Mouse (Mus musculus): ENCODE results near the gene Dhps. TPM values are rescaled to one million over a fixed set of nuclear protein-coding genes. Genes with fewer than 3 reads are reported as not detected.

Gene Dhps
- total RNA-seq, 1 experiment: 63.1 TPM

DNA sequence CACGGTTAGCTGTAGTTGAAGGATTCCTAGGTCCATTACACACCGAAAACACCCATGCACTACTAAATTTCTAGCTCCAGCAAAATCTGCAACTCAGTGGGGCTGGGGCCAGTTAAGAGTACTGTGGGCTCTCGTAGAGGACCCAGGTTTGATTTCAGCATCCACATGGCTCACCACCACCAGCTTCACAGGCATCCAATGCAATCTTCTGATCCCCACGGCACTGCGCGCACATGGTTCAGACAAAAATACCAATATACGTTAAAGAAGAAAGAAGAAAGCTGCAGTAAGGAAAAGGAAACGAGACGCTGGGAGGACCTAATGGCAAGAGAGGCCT, 35.2 kb upstream of the Dhps start:
- H3K4me1 ChIP-seq (ENCODE audit: control insufficient read depth in 2 of 2, insufficient read depth in 2 of 2, low read length in 2 of 2, poor library complexity in 1 of 2): peaks cover 0 to 9% of the 10 kb centered on the region in 2 experiments; a peak in 2 of 4 replicates
- TF ChIP-seq CHD2 (IDR thresholded peaks at IDR 0.05; ENCODE audit: low read depth, low read length) (no peak), MAFK (IDR thresholded peaks at IDR 0.05; ENCODE audit: insufficient read depth, low read depth, low read length) (no peak)
- peak overlapping the region; percentile 77 to 96 for H3K4me3 ChIP-seq (ENCODE audit: insufficient read depth in 1 of 2, low read depth in 1 of 2, low read length in 2 of 2, poor library complexity in 1 of 2, severe bottlenecking in 1 of 2)
- DNase-seq (ENCODE audit: low read depth, low spot score): no peak
- no peaks in the 10 kb centered on the region for H3K9me3 ChIP-seq (ENCODE audit: control insufficient read depth, insufficient read depth, low read depth, low read length)
- peaks cover 22% of the 10 kb centered on the region for H3K36me3 ChIP-seq (ENCODE audit: control insufficient read depth, insufficient read depth, low read length, poor library complexity, severe bottlenecking)
- H3K27ac ChIP-seq (ENCODE audit: insufficient read depth, low read depth, low read length, poor library complexity, severe bottlenecking): peak overlapping the region; percentile 90
- peak overlapping the region; percentile 99 for H3K9ac ChIP-seq (ENCODE audit: insufficient read depth, low read depth, low read length, poor library complexity, severe bottlenecking)
- in situ Hi-C loops (cut with MboI; ENCODE audit: low sequenced_read_pairs in 2 of 2, unreplicated experiment in 2 of 2): no loop called here

DNA sequence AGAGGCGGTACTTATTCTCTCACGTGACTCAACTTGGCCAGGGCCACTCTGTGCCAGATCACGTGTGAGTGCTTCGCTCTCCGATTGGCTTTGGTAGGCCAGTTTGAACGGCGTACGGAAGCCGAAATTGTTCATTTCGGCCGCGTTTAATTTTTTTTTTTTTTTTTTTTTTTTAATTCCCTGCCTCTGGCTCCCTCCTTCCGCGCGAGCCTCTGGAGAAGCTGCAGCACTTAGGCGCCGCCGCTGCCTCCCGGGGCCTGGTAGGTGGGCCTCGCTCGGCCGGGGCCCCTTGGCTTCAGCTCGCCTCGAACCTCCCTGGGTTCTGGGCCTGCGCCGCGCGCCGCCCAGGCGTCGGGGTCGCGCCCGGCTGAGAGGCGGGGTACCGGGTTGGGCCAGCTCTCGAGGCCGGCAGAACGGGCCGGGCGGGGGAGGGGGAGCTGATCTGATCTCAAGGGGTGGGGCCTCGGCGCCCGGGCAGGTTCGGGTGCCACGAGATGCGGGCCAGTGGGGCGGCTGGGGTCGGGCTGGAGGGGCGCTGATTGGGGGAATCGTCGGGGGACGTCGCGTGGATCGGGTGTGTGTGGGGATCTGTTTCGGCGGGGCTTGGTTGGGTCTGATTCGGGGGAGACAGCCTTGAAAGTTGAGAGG, 34.7 kb upstream of the Dhps start, which contains the start of gene Tnpo2:
Gene Tnpo2, plus strand, starts transcription at position 198 of the 648 bp plus-strand sequence.
- H3K36me3 ChIP-seq (ENCODE audit: control insufficient read depth, insufficient read depth, low read length, poor library complexity, severe bottlenecking): peaks cover 18% of the 10 kb centered on the region
- in situ Hi-C loops (cut with MboI; ENCODE audit: low sequenced_read_pairs in 2 of 2, unreplicated experiment in 2 of 2): no loop called here
- peak; percentile 90 for DNase-seq (ENCODE audit: low read depth, low spot score)
- H3K27ac ChIP-seq (ENCODE audit: insufficient read depth, low read depth, low read length, poor library complexity, severe bottlenecking): peak within 1 kb of the TSS; percentile 97
- TF ChIP-seq MAFK (IDR thresholded peaks at IDR 0.05; ENCODE audit: insufficient read depth, low read depth, low read length) (0 out of 2 replicates have a peak, but pooled peaks have one; percentile 48), ZNF384 (IDR thresholded peaks at IDR 0.05; ENCODE audit: low read depth, low read length) (peak; percentile 100), CHD2 (IDR thresholded peaks at IDR 0.05; ENCODE audit: low read depth, low read length) (no peak; the same call in 1 of the 2 replicates), ZC3H11A (IDR thresholded peaks at IDR 0.05; ENCODE audit: borderline replicate concordance, low read depth, low read length) (no peak), HCFC1 (IDR thresholded peaks at IDR 0.05; ENCODE audit: borderline replicate concordance, insufficient read depth, low read length) (peak; percentile 74; the same call in 1 of the 2 replicates)
- peaks cover 0 to 9% of the 10 kb centered on the region in 2 experiments; a peak in 2 of 4 replicates for H3K4me1 ChIP-seq (ENCODE audit: control insufficient read depth in 2 of 2, insufficient read depth in 2 of 2, low read length in 2 of 2, poor library complexity in 1 of 2)
- H3K4me3 ChIP-seq (ENCODE audit: insufficient read depth in 1 of 2, low read depth in 1 of 2, low read length in 2 of 2, poor library complexity in 1 of 2, severe bottlenecking in 1 of 2): peak within 1 kb of the TSS; percentile 77 to 96
- H3K9me3 ChIP-seq (ENCODE audit: control insufficient read depth, insufficient read depth, low read depth, low read length): no peaks in the 10 kb centered on the region
- peak within 1 kb of the TSS; percentile 99 for H3K9ac ChIP-seq (ENCODE audit: insufficient read depth, low read depth, low read length, poor library complexity, severe bottlenecking)

DNA sequence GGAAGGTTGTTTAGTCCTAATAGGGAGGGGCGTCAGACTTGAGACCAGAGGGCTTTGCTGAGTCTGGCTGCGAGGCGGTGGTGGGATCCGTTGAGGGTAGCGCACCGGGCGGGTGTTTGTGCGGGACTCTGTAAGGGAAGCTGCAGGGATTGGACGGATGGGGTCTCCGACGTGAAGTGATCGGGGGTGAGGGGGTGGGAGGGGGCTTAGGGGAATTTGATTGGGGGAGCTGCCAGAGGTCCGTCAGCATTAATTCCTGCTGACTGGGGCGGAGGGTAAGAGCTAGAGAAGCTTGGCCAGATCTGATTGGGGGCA, 34.2 kb upstream of the Dhps start:
- H3K4me1 ChIP-seq (ENCODE audit: control insufficient read depth in 2 of 2, insufficient read depth in 2 of 2, low read length in 2 of 2, poor library complexity in 1 of 2): peaks cover 0 to 9% of the 10 kb centered on the region in 2 experiments; a peak in 2 of 4 replicates
- no peak for DNase-seq (ENCODE audit: low read depth, low spot score)
- H3K36me3 ChIP-seq (ENCODE audit: control insufficient read depth, insufficient read depth, low read length, poor library complexity, severe bottlenecking): peaks cover 18% of the 10 kb centered on the region
- no peak for TF ChIP-seq ZC3H11A (IDR thresholded peaks at IDR 0.05; ENCODE audit: borderline replicate concordance, low read depth, low read length)
- peak; percentile 29; the same call in 1 of the 2 replicates for TF ChIP-seq MAFK (IDR thresholded peaks at IDR 0.05; ENCODE audit: insufficient read depth, low read depth, low read length)
- H3K9me3 ChIP-seq (ENCODE audit: control insufficient read depth, insufficient read depth, low read depth, low read length): no peaks in the 10 kb centered on the region
- H3K9ac ChIP-seq (ENCODE audit: insufficient read depth, low read depth, low read length, poor library complexity, severe bottlenecking): peak overlapping the region; percentile 99
- H3K27ac ChIP-seq (ENCODE audit: insufficient read depth, low read depth, low read length, poor library complexity, severe bottlenecking): peak overlapping the region; percentile 97
- in situ Hi-C loops (cut with MboI; ENCODE audit: low sequenced_read_pairs in 2 of 2, unreplicated experiment in 2 of 2): no loop called here
- H3K4me3 ChIP-seq (ENCODE audit: insufficient read depth in 1 of 2, low read depth in 1 of 2, low read length in 2 of 2, poor library complexity in 1 of 2, severe bottlenecking in 1 of 2): peak overlapping the region; percentile 77 to 96

- TF ChIP-seq ZC3H11A (IDR thresholded peaks at IDR 0.05; ENCODE audit: borderline replicate concordance, low read depth, low read length) (no peak), CHD2 (IDR thresholded peaks at IDR 0.05; ENCODE audit: low read depth, low read length) (no peak), MAFK (IDR thresholded peaks at IDR 0.05; ENCODE audit: insufficient read depth, low read depth, low read length) (no peak), ZNF384 (IDR thresholded peaks at IDR 0.05; ENCODE audit: low read depth, low read length) (no peak), HCFC1 (IDR thresholded peaks at IDR 0.05; ENCODE audit: borderline replicate concordance, insufficient read depth, low read length) (no peak)
- in situ Hi-C loops (cut with MboI; ENCODE audit: low sequenced_read_pairs in 2 of 2, unreplicated experiment in 2 of 2): no loop called here
Measured at GRCm38 (mm10) chr8:85037681-85038531, 33.7 kb upstream of the Dhps start.

More at GRCm38 (mm10) chr8:85037681-85038531, 33.7 kb upstream of the Dhps start:
- H3K4me1 ChIP-seq (ENCODE audit: control insufficient read depth in 2 of 2, insufficient read depth in 2 of 2, low read length in 2 of 2, poor library complexity in 1 of 2): peaks cover 0 to 8% of the 10 kb centered on the region in 2 experiments; a peak in 2 of 4 replicates
- H3K9me3 ChIP-seq (ENCODE audit: control insufficient read depth, insufficient read depth, low read depth, low read length): no peaks in the 10 kb centered on the region
- no peak for DNase-seq (ENCODE audit: low read depth, low spot score)
- peaks cover 19% of the 10 kb centered on the region for H3K36me3 ChIP-seq (ENCODE audit: control insufficient read depth, insufficient read depth, low read length, poor library complexity, severe bottlenecking)
- H3K27ac ChIP-seq (ENCODE audit: insufficient read depth, low read depth, low read length, poor library complexity, severe bottlenecking): peak overlapping the region; percentile 97
- H3K9ac ChIP-seq (ENCODE audit: insufficient read depth, low read depth, low read length, poor library complexity, severe bottlenecking): peak overlapping the region; percentile 99
- peak overlapping the region; percentile 77 to 96 for H3K4me3 ChIP-seq (ENCODE audit: insufficient read depth in 1 of 2, low read depth in 1 of 2, low read length in 2 of 2, poor library complexity in 1 of 2, severe bottlenecking in 1 of 2)
